Mouse (Mus musculus): Measurements from ENCODE around the gene Papolg. TPM values are rescaled to one million over a fixed set of nuclear protein-coding genes. Genes with fewer than 3 reads are reported as not detected.

Gene Papolg
- polyA plus RNA-seq (2014; fragmentation: Illumina TruSeq; extraction: RNeasy Lipid Tissue Mini Kit (QIAGEN cat#74804); ENCODE audit: low read depth, low replicate concordance), result 7.5 TPM

GRCm38 (mm10) chr11:23895060-23895426 is at the start of gene Papolg:
Gene Papolg (minus strand): TSS chr11:23895253.

Other genes with a start within 250 kb of the Papolg start
- gene Pus10, start 229.6 kb downstream of the Papolg start, polyA plus RNA-seq (2014; fragmentation: Illumina TruSeq; extraction: RNeasy Lipid Tissue Mini Kit (QIAGEN cat#74804); ENCODE audit: low read depth, low replicate concordance), result 9.3 TPM
- 19.7 TPM for gene Pex13, start 229.3 kb downstream of the Papolg start, polyA plus RNA-seq (2014; fragmentation: Illumina TruSeq; extraction: RNeasy Lipid Tissue Mini Kit (QIAGEN cat#74804); ENCODE audit: low read depth, low replicate concordance)
- 6.3 TPM for gene Rel, start 124.3 kb downstream of the Papolg start, polyA plus RNA-seq (2014; fragmentation: Illumina TruSeq; extraction: RNeasy Lipid Tissue Mini Kit (QIAGEN cat#74804); ENCODE audit: low read depth, low replicate concordance)
- gene A830031A19Rik, start 179.8 kb upstream of the Papolg start, polyA plus RNA-seq (2014; fragmentation: Illumina TruSeq; extraction: RNeasy Lipid Tissue Mini Kit (QIAGEN cat#74804); ENCODE audit: low read depth, low replicate concordance), result not detected
- gene Bcl11a, start 182.8 kb upstream of the Papolg start, polyA plus RNA-seq (2014; fragmentation: Illumina TruSeq; extraction: RNeasy Lipid Tissue Mini Kit (QIAGEN cat#74804); ENCODE audit: low read depth, low replicate concordance), result 1.4 TPM

Data from heart, adult 10 weeks (tissue).